Mouse (Mus musculus): Measurements from ENCODE around the gene Pglyrp1. TPM values are rescaled to one million over a fixed set of nuclear protein-coding genes. Genes with fewer than 3 reads are reported as not detected.

Pglyrp1 gene
- polyA plus RNA-seq, 1 experiment from 2014 or later: 0.26 TPM

- no peak for DNase-seq (ENCODE audit: low spot score)
- no peak overlapping the region for H3K27ac ChIP-seq
- 75% methylated on average over 6 of the region's 6 CpGs for WGBS
- H3K36me3 ChIP-seq: no peaks in the 10 kb centered on the region
- H3K27me3 ChIP-seq (ENCODE audit: insufficient read depth, poor library complexity, severe bottlenecking): no peaks in the 10 kb centered on the region
- H3K9me3 ChIP-seq: peaks cover 5% of the 10 kb centered on the region; the same call in 1 of the 2 replicates
- no peak overlapping the region for H3K4me3 ChIP-seq
- H3K4me1 ChIP-seq: peaks cover 11% of the 10 kb centered on the region
Observed at GRCm38 (mm10) chr7:18862801-18863200, 8.3 kb upstream of the Pglyrp1 start.

DNA sequence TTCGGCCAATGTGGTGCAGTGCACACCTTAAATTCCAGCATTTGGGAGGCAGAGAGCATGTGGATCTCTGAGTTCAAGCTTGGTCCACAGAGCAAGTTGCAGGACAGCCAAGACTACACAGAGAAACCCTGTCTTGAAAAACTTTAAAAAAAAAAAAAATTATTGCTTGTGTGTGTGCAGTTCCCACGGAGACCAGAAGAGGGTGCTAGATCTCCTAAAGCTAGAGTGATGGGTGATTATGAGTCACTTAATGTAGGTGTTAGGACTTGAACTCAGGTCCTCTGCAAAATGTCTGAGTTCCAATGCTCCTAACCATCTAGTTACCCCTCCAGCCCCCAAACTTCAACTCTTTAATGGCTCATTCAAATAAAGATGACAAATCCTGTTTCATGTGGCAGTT, 2.6 kb upstream of the Pglyrp1 start:
- Histone ChIP-seq H3K27me3 (ENCODE audit: insufficient read depth, poor library complexity, severe bottlenecking) (no peaks in the 10 kb centered on the region), H3K4me3 (no peak overlapping the region), H3K36me3 (no peaks in the 10 kb centered on the region), H3K9me3 (peaks cover 11% of the 10 kb centered on the region; the same call in 1 of the 2 replicates), H3K4me1 (peaks cover 10% of the 10 kb centered on the region; the same call in 1 of the 2 replicates), H3K27ac (no peak overlapping the region)
- DNase-seq (ENCODE audit: low spot score): no peak
- 77% methylated on average over 2 of the region's 2 CpGs for WGBS

GRCm38 (mm10) chr7:18872014-18872802, 1.1 kb downstream of the Pglyrp1 start:
- Histone ChIP-seq H3K9me3 (0 out of 2 replicates have a peak, but pooled peaks cover 7% of the 10 kb centered on the region), H3K27me3 (ENCODE audit: insufficient read depth, poor library complexity, severe bottlenecking) (no peaks in the 10 kb centered on the region), H3K27ac (no peak overlapping the region), H3K36me3 (no peaks in the 10 kb centered on the region), H3K4me1 (peaks cover 10% of the 10 kb centered on the region; the same call in 1 of the 2 replicates), H3K4me3 (peak overlapping the region; percentile 55)
- DNase-seq (ENCODE audit: low spot score): no peak
- 34% methylated on average over 13 of the region's 14 CpGs for WGBS

DNA sequence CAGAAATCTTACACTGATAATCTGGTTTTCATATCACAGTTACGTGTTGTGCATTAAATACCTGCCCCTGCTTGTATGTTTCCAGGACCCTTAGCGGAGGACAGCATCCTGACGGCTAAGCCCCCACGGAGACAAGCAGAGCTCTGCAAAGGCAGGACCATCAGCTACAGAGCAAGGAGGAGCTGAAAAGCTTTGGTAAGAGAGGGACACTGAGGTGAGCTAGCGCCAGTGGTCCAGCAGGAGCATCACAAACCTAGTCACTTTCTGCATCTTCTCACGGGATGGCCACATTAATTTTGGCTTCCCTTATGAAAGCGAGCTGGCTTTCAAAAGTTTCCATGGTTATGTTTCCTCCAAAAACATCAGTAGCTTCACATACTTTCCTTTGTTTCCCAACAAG, 1.7 kb downstream of the Pglyrp1 start:
- DNase-seq (ENCODE audit: low spot score): peak; percentile 73

DNA sequence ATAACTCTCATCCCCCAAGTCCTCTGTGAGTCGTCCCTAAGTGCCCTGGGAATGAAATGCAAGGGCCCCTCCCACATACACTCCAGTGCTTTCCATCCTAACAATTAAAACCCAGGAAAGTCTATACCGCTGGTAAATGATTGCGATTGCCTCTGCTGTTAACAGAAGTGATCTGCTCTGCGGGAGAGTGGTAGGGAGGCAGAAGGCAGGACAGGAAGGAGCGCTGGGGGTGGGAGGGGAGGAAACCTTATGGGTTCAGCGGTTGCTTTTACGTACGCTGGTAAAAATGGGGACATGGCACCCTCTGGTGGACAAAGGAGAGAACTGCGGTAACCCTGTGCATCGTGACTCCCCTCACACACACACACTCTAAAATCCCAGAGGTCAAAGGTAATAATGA, 2.1 kb downstream of the Pglyrp1 start:
- H3K27ac ChIP-seq: no peak overlapping the region
- H3K9me3 ChIP-seq: 0 out of 2 replicates have a peak, but pooled peaks cover 2% of the 10 kb centered on the region
- 1% methylated on average over 10 of the region's 10 CpGs for WGBS
- H3K36me3 ChIP-seq: no peaks in the 10 kb centered on the region
- peaks cover 10% of the 10 kb centered on the region; the same call in 1 of the 2 replicates for H3K4me1 ChIP-seq
- peak; percentile 88 for DNase-seq (ENCODE audit: low spot score)
- H3K27me3 ChIP-seq (ENCODE audit: insufficient read depth, poor library complexity, severe bottlenecking): no peaks in the 10 kb centered on the region
- peak overlapping the region; percentile 55 for H3K4me3 ChIP-seq

More for the DNA sequence above, 1.7 kb downstream of the Pglyrp1 start:
- H3K4me1 ChIP-seq: peaks cover 10% of the 10 kb centered on the region; the same call in 1 of the 2 replicates
- 0 out of 2 replicates have a peak, but pooled peaks cover 6% of the 10 kb centered on the region for H3K9me3 ChIP-seq
- H3K36me3 ChIP-seq: no peaks in the 10 kb centered on the region
- H3K27me3 ChIP-seq (ENCODE audit: insufficient read depth, poor library complexity, severe bottlenecking): no peaks in the 10 kb centered on the region
- H3K27ac ChIP-seq: no peak overlapping the region
- H3K4me3 ChIP-seq: peak overlapping the region; percentile 55
- WGBS: 5% methylated on average over 7 of the region's 7 CpGs

GRCm38 (mm10) chr7:18875372-18875771, 4.2 kb downstream of the Pglyrp1 start:
- Histone ChIP-seq H3K9me3 (no peaks in the 10 kb centered on the region), H3K36me3 (no peaks in the 10 kb centered on the region), H3K27me3 (ENCODE audit: insufficient read depth, poor library complexity, severe bottlenecking) (no peaks in the 10 kb centered on the region), H3K4me3 (no peak overlapping the region), H3K27ac (no peak overlapping the region), H3K4me1 (peaks cover 10% of the 10 kb centered on the region; the same call in 1 of the 2 replicates)
- 78% methylated on average over 5 of the region's 5 CpGs for WGBS
- DNase-seq (ENCODE audit: low spot score): no peak

DNA sequence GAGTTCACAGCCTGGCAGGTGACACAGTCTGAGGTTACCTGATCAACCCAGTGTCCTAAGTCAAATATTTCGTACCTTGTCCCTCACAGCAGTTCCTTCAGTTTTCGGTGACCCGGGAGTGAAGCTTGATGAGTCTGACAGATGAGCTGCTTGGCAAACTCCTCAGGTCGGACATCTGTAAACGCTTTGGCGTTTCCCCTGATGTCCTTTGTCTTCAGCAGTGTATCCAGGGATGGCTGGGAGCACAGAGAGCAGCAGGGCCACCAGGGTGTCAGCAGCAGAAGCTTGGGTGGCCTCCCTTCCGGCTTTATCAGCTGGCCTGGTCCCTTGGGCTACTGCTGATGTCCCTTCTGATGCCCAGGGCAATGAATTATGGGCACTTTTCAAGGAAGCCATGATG, 7.6 kb downstream of the Pglyrp1 start:
- Histone ChIP-seq H3K4me1 (no peaks in the 10 kb centered on the region), H3K27me3 (ENCODE audit: insufficient read depth, poor library complexity, severe bottlenecking) (no peaks in the 10 kb centered on the region), H3K36me3 (no peaks in the 10 kb centered on the region), H3K27ac (no peak overlapping the region), H3K4me3 (no peak overlapping the region), H3K9me3 (no peaks in the 10 kb centered on the region)
- no peak for DNase-seq (ENCODE audit: low spot score)
- 73% methylated on average over 7 of the region's 7 CpGs for WGBS

- Histone ChIP-seq H3K27me3 (ENCODE audit: insufficient read depth, poor library complexity, severe bottlenecking) (no peaks in the 10 kb centered on the region), H3K9me3 (no peaks in the 10 kb centered on the region), H3K4me1 (no peaks in the 10 kb centered on the region), H3K4me3 (no peak overlapping the region), H3K36me3 (no peaks in the 10 kb centered on the region), H3K27ac (no peak overlapping the region)
- 44% methylated on average over 9 of the region's 9 CpGs for WGBS
- no peak for DNase-seq (ENCODE audit: low spot score)
Observed at GRCm38 (mm10) chr7:18883991-18884744, 13.0 kb downstream of the Pglyrp1 start.

- H3K4me1 ChIP-seq: no peaks in the 10 kb centered on the region
- H3K36me3 ChIP-seq: no peaks in the 10 kb centered on the region
- no peak overlapping the region for H3K27ac ChIP-seq
- 54% methylated on average over 13 of the region's 13 CpGs for WGBS
- H3K27me3 ChIP-seq (ENCODE audit: insufficient read depth, poor library complexity, severe bottlenecking): no peaks in the 10 kb centered on the region
- DNase-seq (ENCODE audit: low spot score): no peak
- no peaks in the 10 kb centered on the region for H3K9me3 ChIP-seq
- no peak overlapping the region for H3K4me3 ChIP-seq
Observed at GRCm38 (mm10) chr7:18884745-18885422, 13.8 kb downstream of the Pglyrp1 start.

- Histone ChIP-seq H3K9me3 (no peaks in the 10 kb centered on the region), H3K27ac (no peak overlapping the region), H3K27me3 (ENCODE audit: insufficient read depth, poor library complexity, severe bottlenecking) (no peaks in the 10 kb centered on the region), H3K4me1 (no peaks in the 10 kb centered on the region), H3K4me3 (no peak overlapping the region), H3K36me3 (no peaks in the 10 kb centered on the region)
- 90% methylated on average over 1 of the region's 1 CpGs for WGBS
- DNase-seq (ENCODE audit: low spot score): no peak
Observed at GRCm38 (mm10) chr7:18886963-18887362, 15.8 kb downstream of the Pglyrp1 start.

DNA sequence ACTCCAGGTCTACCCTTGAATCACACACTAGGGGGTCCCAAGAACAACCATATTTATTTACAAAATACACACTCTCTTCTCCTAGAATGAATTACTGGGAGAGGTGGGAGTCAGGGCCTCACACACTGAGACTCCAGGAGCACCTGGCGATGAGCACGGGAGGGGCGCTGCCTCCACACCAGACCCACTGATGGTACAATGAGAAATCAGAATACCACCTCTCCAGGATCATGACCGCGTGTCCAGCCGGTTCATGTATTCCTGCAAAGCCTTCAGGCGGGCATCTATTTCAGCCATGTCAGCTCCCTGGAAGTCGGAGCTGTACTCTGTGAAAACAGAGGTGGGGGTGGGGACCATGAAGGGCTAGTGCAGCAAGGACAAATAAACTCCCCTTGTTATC, 19.7 kb downstream of the Pglyrp1 start:
- Histone ChIP-seq H3K4me1 (peaks cover 22% of the 10 kb centered on the region), H3K27ac (no peak overlapping the region), H3K4me3 (no peak overlapping the region), H3K9me3 (no peaks in the 10 kb centered on the region), H3K27me3 (ENCODE audit: insufficient read depth, poor library complexity, severe bottlenecking) (peaks cover 29% of the 10 kb centered on the region), H3K36me3 (0 out of 2 replicates have a peak, but pooled peaks cover 4% of the 10 kb centered on the region)
- no peak for DNase-seq (ENCODE audit: low spot score)
- WGBS: 92% methylated on average over 8 of the region's 8 CpGs

DNA sequence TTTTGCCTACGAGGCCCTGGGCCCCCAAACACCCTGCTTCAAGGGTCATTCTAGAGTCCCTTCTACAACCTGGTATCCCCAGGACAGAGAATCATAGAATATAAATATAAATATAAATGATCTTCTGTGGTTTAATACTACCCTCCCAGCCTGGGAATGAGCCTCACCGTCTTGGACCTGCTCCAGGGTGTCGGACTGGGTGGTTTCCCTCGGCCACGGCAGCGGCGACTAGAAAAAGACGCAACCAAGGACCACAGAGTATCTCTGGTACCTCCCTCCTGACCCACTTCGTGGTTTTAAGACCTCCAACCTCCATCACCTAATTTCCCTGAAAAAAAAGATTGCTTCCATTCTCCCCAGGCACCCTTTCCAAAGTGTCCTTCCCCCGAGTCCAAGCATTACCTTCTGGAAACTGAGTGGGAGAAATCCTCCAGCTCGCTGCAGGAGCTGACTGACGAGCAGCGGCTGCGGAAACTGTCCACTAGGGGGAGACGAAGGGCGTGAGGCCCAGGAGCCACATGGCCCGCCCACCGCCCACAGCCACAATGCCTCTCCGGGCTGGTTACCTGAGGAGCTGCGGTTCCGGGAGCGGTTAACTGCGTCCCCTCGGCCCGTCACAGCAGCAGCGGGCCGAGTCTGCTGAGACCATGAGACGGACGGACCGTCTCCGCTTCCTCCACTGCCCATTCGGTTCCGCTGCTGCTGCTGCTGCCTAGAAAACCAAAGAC, 20.9 kb downstream of the Pglyrp1 start:
- DNase-seq (ENCODE audit: low spot score): peak; percentile 91
- Histone ChIP-seq H3K27me3 (ENCODE audit: insufficient read depth, poor library complexity, severe bottlenecking) (peaks cover 29% of the 10 kb centered on the region), H3K9me3 (no peaks in the 10 kb centered on the region), H3K4me1 (peaks cover 22% of the 10 kb centered on the region), H3K27ac (no peak overlapping the region), H3K4me3 (peak overlapping the region; percentile 57), H3K36me3 (0 out of 2 replicates have a peak, but pooled peaks cover 4% of the 10 kb centered on the region)
- 20% methylated on average over 33 of the region's 33 CpGs for WGBS

Measured in heart, embryonic 10.5 days (tissue).